Mouse (Mus musculus): Measurements from ENCODE around the gene Txnrd2.

Gene Txnrd2

GRCm38 (mm10) chr16:18391127-18391526, 35.1 kb upstream of the Txnrd2 start:
- H3K9me3 ChIP-seq (ENCODE audit: low read length) = no peaks in the 10 kb centered on the region
- H3K4me1 ChIP-seq (replicated peaks; ENCODE audit: low read depth, low read length) = peaks cover 91% of the 10 kb centered on the region
- H3K27me3 ChIP-seq (ENCODE audit: insufficient read depth, low read length) = no peaks in the 10 kb centered on the region; the same call in 1 of the 2 replicates
- no peak overlapping the region for H3K4me3 ChIP-seq (replicated peaks; ENCODE audit: low read length)
- no peak for TF ChIP-seq POU5F1 (IDR thresholded peaks at IDR 0.05; ENCODE audit: borderline replicate concordance, low read length)
- no peak for TF ChIP-seq CTCF (conservative IDR thresholded peaks at IDR 0.05; ENCODE audit: low read length)
- TF ChIP-seq NANOG (IDR thresholded peaks at IDR 0.05; ENCODE audit: borderline replicate concordance, low read length) = no peak
- peaks cover 1% of the 10 kb centered on the region; the same call in 1 of the 2 replicates for H3K36me3 ChIP-seq (ENCODE audit: insufficient read depth, low read length)

DNA sequence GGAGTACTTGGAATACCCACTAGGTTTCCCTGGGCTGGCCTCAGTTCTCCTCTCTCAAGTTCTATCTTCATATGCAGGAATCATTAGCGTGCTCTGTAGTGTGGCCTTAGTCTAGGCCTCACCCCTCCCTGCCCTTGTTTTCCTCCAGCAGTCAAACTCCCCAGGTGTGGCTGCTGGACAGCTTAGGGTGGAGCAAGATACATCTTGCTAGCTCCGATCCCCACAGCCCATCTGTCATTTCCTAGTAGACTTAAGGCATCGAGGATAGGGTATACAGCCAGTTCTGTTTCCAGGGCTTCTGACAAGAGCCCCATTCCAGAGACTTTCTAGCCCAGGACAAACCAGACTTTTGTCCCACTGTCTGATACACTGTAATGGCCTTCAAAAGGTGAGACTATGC, 34.5 kb upstream of the Txnrd2 start:
- Histone ChIP-seq H3K36me3 (ENCODE audit: insufficient read depth, low read length) (peaks cover 7% of the 10 kb centered on the region), H3K4me1 (replicated peaks; ENCODE audit: low read depth, low read length) (peaks cover 91% of the 10 kb centered on the region), H3K27me3 (ENCODE audit: insufficient read depth, low read length) (no peaks in the 10 kb centered on the region; the same call in 1 of the 2 replicates), H3K4me3 (replicated peaks; ENCODE audit: low read length) (no peak overlapping the region), H3K9me3 (ENCODE audit: low read length) (no peaks in the 10 kb centered on the region)
- TF ChIP-seq CTCF (conservative IDR thresholded peaks at IDR 0.05; ENCODE audit: low read length) = no peak
- TF ChIP-seq POU5F1 (IDR thresholded peaks at IDR 0.05; ENCODE audit: borderline replicate concordance, low read length) = no peak
- no peak for TF ChIP-seq NANOG (IDR thresholded peaks at IDR 0.05; ENCODE audit: borderline replicate concordance, low read length)

DNA sequence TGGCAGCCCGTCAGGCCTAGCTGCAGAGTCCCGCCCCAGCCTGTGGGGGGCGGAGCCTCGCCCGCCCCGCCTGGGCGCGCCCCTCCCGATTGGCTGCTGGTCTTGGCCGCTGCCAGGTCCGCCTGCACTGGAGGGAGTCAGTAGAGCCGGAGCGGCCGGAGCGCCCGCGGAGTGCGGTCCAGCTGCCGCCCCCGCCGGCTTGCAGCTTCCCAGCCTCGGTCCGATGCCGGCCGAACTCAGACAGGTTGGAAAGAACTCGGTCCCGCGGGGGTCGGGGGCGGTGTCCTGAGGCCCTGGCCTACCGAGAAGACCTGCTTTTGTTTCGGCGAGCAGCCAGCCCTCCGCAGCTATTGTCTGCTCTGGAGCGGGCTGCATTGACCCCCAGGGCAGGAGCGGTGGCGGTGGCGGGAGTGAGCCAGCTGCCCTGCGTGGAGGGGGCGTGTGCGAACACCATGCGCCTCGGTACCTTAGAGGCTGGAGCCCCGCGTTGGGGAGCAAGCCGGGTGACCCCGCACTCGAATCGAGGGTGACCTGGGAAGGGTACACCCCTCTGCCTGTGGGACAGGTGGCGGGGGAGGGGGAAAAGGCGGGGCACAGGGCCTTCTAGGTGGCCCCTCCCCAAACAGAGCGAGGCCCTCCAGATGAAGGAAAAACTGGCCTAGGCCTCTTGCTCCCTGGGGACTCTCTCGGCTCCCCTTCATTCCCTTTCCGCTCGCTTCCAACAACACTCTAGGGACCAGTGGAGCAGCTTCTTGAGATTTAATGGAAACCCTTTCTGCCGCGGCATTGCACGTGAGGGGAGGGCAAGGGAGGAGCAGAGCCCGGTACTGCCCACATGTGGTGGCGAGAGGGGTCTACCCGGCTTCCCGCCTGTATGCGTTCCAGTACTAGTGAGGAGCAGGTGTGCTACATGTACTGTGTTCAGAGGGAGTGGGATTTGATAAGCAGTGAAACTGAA, 33.4 kb upstream of the Txnrd2 start:
- H3K4me1 ChIP-seq (replicated peaks; ENCODE audit: low read depth, low read length) = peaks cover 92% of the 10 kb centered on the region
- peak; percentile 32 for TF ChIP-seq CTCF (conservative IDR thresholded peaks at IDR 0.05; ENCODE audit: low read length)
- TF ChIP-seq POU5F1 (IDR thresholded peaks at IDR 0.05; ENCODE audit: borderline replicate concordance, low read length) = no peak
- no peak for TF ChIP-seq NANOG (IDR thresholded peaks at IDR 0.05; ENCODE audit: borderline replicate concordance, low read length)
- H3K36me3 ChIP-seq (ENCODE audit: insufficient read depth, low read length) = peaks cover 17% of the 10 kb centered on the region
- no peaks in the 10 kb centered on the region; the same call in 1 of the 2 replicates for H3K27me3 ChIP-seq (ENCODE audit: insufficient read depth, low read length)
- H3K9me3 ChIP-seq (ENCODE audit: low read length) = no peaks in the 10 kb centered on the region
- peak overlapping the region; percentile 90 for H3K4me3 ChIP-seq (replicated peaks; ENCODE audit: low read length)

GRCm38 (mm10) chr16:18393595-18393994, 32.6 kb upstream of the Txnrd2 start:
- H3K4me3 ChIP-seq (replicated peaks; ENCODE audit: low read length) = peak overlapping the region; percentile 90
- TF ChIP-seq NANOG (IDR thresholded peaks at IDR 0.05; ENCODE audit: borderline replicate concordance, low read length) (no peak), CTCF (conservative IDR thresholded peaks at IDR 0.05; ENCODE audit: low read length) (no peak), POU5F1 (IDR thresholded peaks at IDR 0.05; ENCODE audit: borderline replicate concordance, low read length) (no peak)
- peaks cover 90% of the 10 kb centered on the region for H3K4me1 ChIP-seq (replicated peaks; ENCODE audit: low read depth, low read length)
- peaks cover 26% of the 10 kb centered on the region for H3K36me3 ChIP-seq (ENCODE audit: insufficient read depth, low read length)
- no peaks in the 10 kb centered on the region for H3K9me3 ChIP-seq (ENCODE audit: low read length)
- no peaks in the 10 kb centered on the region; the same call in 1 of the 2 replicates for H3K27me3 ChIP-seq (ENCODE audit: insufficient read depth, low read length)

DNA sequence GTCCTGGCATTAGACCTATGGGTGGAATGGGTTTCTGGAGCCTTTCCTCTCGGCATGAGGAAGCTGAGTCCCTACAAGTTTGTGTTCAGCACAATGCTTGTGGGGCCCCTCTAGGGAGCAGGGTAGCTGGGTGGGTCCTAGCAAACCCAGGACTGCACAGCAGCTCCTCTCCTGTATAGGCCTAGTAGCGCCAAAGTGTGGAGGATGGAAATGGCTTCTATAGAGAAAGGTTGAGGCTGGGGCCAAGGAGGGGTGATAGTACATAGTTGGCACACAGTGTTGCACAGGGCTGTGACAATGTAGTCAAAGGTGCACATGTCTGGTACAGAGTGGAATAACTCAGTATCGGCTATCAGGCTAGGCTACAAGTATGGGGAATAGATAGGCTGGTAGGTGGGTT, 32.1 kb upstream of the Txnrd2 start:
- Histone ChIP-seq H3K36me3 (ENCODE audit: insufficient read depth, low read length) (peaks cover 30% of the 10 kb centered on the region), H3K9me3 (ENCODE audit: low read length) (no peaks in the 10 kb centered on the region), H3K4me1 (replicated peaks; ENCODE audit: low read depth, low read length) (peaks cover 86% of the 10 kb centered on the region), H3K4me3 (replicated peaks; ENCODE audit: low read length) (peak overlapping the region; percentile 90), H3K27me3 (ENCODE audit: insufficient read depth, low read length) (no peaks in the 10 kb centered on the region; the same call in 1 of the 2 replicates)
- TF ChIP-seq CTCF (conservative IDR thresholded peaks at IDR 0.05; ENCODE audit: low read length) (no peak), POU5F1 (IDR thresholded peaks at IDR 0.05; ENCODE audit: borderline replicate concordance, low read length) (no peak), NANOG (IDR thresholded peaks at IDR 0.05; ENCODE audit: borderline replicate concordance, low read length) (no peak)

DNA sequence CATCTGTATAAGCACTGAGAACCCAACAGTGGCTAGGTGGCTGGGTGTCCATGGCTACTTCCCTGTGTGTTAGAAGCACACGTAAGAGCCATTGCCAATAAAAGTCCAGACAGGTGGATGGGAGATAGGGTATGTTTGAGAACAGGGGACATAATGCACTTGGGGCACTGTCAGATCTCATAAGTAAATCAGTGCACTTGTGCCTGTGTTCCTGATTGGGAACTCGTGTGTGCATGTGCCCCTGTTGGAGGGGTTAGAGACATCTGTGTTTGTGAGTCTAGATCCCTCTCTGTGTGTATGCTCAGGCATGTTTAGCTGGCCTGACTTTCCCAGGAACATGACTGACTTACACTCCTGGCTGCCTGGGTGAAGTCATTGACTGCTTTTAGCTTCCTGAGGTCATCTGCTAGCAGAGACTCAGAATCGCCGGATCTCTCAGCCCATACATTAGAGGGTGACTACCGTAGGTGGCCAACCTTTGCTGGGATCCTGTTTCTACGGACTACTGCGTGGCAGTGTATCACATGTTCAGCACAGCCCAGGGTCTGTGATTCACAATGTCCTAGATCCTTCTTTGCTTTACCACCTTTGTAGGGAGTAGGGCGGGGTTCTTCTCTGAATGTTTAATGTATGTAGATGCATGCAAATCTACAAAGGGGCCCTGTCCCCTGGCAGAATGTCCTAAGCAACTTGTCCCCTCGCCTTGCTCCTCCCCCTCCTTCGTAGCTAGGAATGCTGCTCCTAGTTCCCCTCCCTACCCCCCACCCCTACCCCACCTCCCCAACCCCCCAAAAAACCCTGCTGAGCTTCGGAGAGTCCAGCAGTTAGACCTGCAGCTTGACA, 31.2 kb upstream of the Txnrd2 start:
- H3K36me3 ChIP-seq (ENCODE audit: insufficient read depth, low read length) = peaks cover 40% of the 10 kb centered on the region
- no peaks in the 10 kb centered on the region for H3K9me3 ChIP-seq (ENCODE audit: low read length)
- peak overlapping the region; percentile 43 for H3K4me3 ChIP-seq (replicated peaks; ENCODE audit: low read length)
- no peaks in the 10 kb centered on the region; the same call in 1 of the 2 replicates for H3K27me3 ChIP-seq (ENCODE audit: insufficient read depth, low read length)
- no peak for TF ChIP-seq NANOG (IDR thresholded peaks at IDR 0.05; ENCODE audit: borderline replicate concordance, low read length)
- TF ChIP-seq CTCF (conservative IDR thresholded peaks at IDR 0.05; ENCODE audit: low read length) = no peak
- no peak for TF ChIP-seq POU5F1 (IDR thresholded peaks at IDR 0.05; ENCODE audit: borderline replicate concordance, low read length)
- H3K4me1 ChIP-seq (replicated peaks; ENCODE audit: low read depth, low read length) = peaks cover 85% of the 10 kb centered on the region

- H3K36me3 ChIP-seq (ENCODE audit: insufficient read depth, low read length) = peaks cover 45% of the 10 kb centered on the region
- H3K27me3 ChIP-seq (ENCODE audit: insufficient read depth, low read length) = no peaks in the 10 kb centered on the region
- no peak for TF ChIP-seq POU5F1 (IDR thresholded peaks at IDR 0.05; ENCODE audit: borderline replicate concordance, low read length)
- no peak for TF ChIP-seq CTCF (conservative IDR thresholded peaks at IDR 0.05; ENCODE audit: low read length)
- no peak for TF ChIP-seq NANOG (IDR thresholded peaks at IDR 0.05; ENCODE audit: borderline replicate concordance, low read length)
- no peaks in the 10 kb centered on the region for H3K9me3 ChIP-seq (ENCODE audit: low read length)
- peaks cover 85% of the 10 kb centered on the region for H3K4me1 ChIP-seq (replicated peaks; ENCODE audit: low read depth, low read length)
- peak overlapping the region; percentile 17; the same call in 1 of the 2 replicates for H3K4me3 ChIP-seq (replicated peaks; ENCODE audit: low read length)
Measured at GRCm38 (mm10) chr16:18395620-18396036, 30.6 kb upstream of the Txnrd2 start.

- H3K27me3 ChIP-seq (ENCODE audit: insufficient read depth, low read length) = no peaks in the 10 kb centered on the region
- peaks cover 51% of the 10 kb centered on the region for H3K36me3 ChIP-seq (ENCODE audit: insufficient read depth, low read length)
- no peaks in the 10 kb centered on the region for H3K9me3 ChIP-seq (ENCODE audit: low read length)
- H3K4me1 ChIP-seq (replicated peaks; ENCODE audit: low read depth, low read length) = peaks cover 85% of the 10 kb centered on the region
- TF ChIP-seq POU5F1 (IDR thresholded peaks at IDR 0.05; ENCODE audit: borderline replicate concordance, low read length) = no peak
- TF ChIP-seq CTCF (conservative IDR thresholded peaks at IDR 0.05; ENCODE audit: low read length) = no peak
- no peak for TF ChIP-seq NANOG (IDR thresholded peaks at IDR 0.05; ENCODE audit: borderline replicate concordance, low read length)
- peak overlapping the region; percentile 17; the same call in 1 of the 2 replicates for H3K4me3 ChIP-seq (replicated peaks; ENCODE audit: low read length)
Measured at GRCm38 (mm10) chr16:18396201-18396600, 30.0 kb upstream of the Txnrd2 start.
